Mouse (Mus musculus) adrenal gland, postnatal 25 days (tissue): ENCODE measurements around the gene Mfap5. TPM values are rescaled to one million over a fixed set of nuclear protein-coding genes. Genes with fewer than 3 reads are reported as not detected.
"Not testable (repeated sequence)": the region's sequence is repeated elsewhere in the genome, so short reads cannot be mapped to it uniquely, and the experiment has no call there.

Experiments used
- DNase-seq: peaks from one replicate; pipeline ENCODE4 v3.0.0; 2021; ENCODE audit warnings: mixed read lengths
- long read RNA-seq: library from polyadenylated mRNA; stranded (forward); transcript quantifications from one replicate; pipeline ENCODE4 v2.0.0, GENCODE M21; 2021
- total RNA-seq: library from RNA; stranded (reverse); gene quantifications from 2 replicates; pipeline ENCODE4 v1.2.3, GENCODE M21; 2021

Mfap5 gene
- 7.5 and 8.6 TPM in 2 replicates for total RNA-seq
- long read RNA-seq, transcript Mfap5-207 (10 exons, 1,506 nt), result major isoform, 10 of 14 reads
- long read RNA-seq, partial matches to known transcripts, result 0 of 14 reads
- long read RNA-seq, other reads (novel, unspliced or antisense), result 4 of 14 reads

- no peak for DNase-seq
Measured at GRCm38 (mm10) chr6:122505545-122505944, at the start of gene Mfap5. Mfap5 (plus strand) TSS chr6:122505845.

- DNase-seq, result no peak
Measured at GRCm38 (mm10) chr6:122458946-122459693, 46.5 kb upstream of the Mfap5 start.

GRCm38 (mm10) chr6:122466092-122466713, 39.4 kb upstream of the Mfap5 start:
- DNase-seq, result peak; percentile 10

- no peak for DNase-seq
Measured at GRCm38 (mm10) chr6:122469030-122469640, 36.5 kb upstream of the Mfap5 start.

GRCm38 (mm10) chr6:122470240-122470639, 35.4 kb upstream of the Mfap5 start:
- DNase-seq, result no peak

GRCm38 (mm10) chr6:122471461-122471860, 34.2 kb upstream of the Mfap5 start:
- not testable (repeated sequence) for DNase-seq

GRCm38 (mm10) chr6:122478062-122478461, 27.6 kb upstream of the Mfap5 start:
- DNase-seq, result no peak

- peak; percentile 16 for DNase-seq
Measured at GRCm38 (mm10) chr6:122485401-122486296, 20.0 kb upstream of the Mfap5 start.

- peak; percentile 40 for DNase-seq
Measured at GRCm38 (mm10) chr6:122486297-122487117, 19.1 kb upstream of the Mfap5 start.

- DNase-seq, result no peak
Measured at GRCm38 (mm10) chr6:122490929-122491512, 14.6 kb upstream of the Mfap5 start.

GRCm38 (mm10) chr6:122491557-122491956, 14.1 kb upstream of the Mfap5 start:
- peak; percentile 78 for DNase-seq

GRCm38 (mm10) chr6:122492479-122492878, 13.2 kb upstream of the Mfap5 start:
- no peak for DNase-seq

GRCm38 (mm10) chr6:122493799-122494472, 11.7 kb upstream of the Mfap5 start:
- no peak for DNase-seq

- DNase-seq, result peak; percentile 12
Measured at GRCm38 (mm10) chr6:122495082-122495881, 10.4 kb upstream of the Mfap5 start.

- no peak for DNase-seq
Measured at GRCm38 (mm10) chr6:122496501-122496900, 9.1 kb upstream of the Mfap5 start.

- DNase-seq, result no peak
Measured at GRCm38 (mm10) chr6:122498661-122499060, 7.0 kb upstream of the Mfap5 start, which contains the start of gene Rimklb. Rimklb (minus strand) TSS chr6:122498761.

GRCm38 (mm10) chr6:122505041-122505440, 604 bp upstream of the Mfap5 start:
- DNase-seq, result no peak

- no peak for DNase-seq
Measured at GRCm38 (mm10) chr6:122508494-122508893, 2.8 kb downstream of the Mfap5 start.
